Mouse (Mus musculus) stomach, embryonic 16.5 days (tissue): ENCODE measurements around the gene Scn8a. TPM values are rescaled to one million over a fixed set of nuclear protein-coding genes. Genes with fewer than 3 reads are reported as not detected.

ENCODE experiments used
- ATAC-seq: fragments of 200-750 bp; cut with Nextera tagmentation; 2 replicates; pipeline ENCODE4 v1.8.0; 2017; ENCODE audit warnings: moderate number of reproducible peaks, moderate TSS enrichment; ENCODE audit not compliant: insufficient read depth, low FRiP score
- H3K27ac ChIP-seq: fragments of 300-500 bp; sonication (generic); 2 replicates; pipeline ENCODE4 v1.5.1; 2014; ENCODE audit warnings: low read length
- H3K27me3 ChIP-seq: fragments of 300-500 bp; sonication (generic); 2 replicates; pipeline ENCODE4 v1.6.1; 2014; ENCODE audit warnings: low read length, control low read depth, mixed read lengths; ENCODE audit not compliant: control insufficient read depth, insufficient read depth
- H3K36me3 ChIP-seq: fragments of 300-500 bp; sonication (generic); 2 replicates; pipeline ENCODE4 v1.6.1; 2014; ENCODE audit warnings: low read length; ENCODE audit not compliant: control insufficient read depth, insufficient read depth
- H3K4me1 ChIP-seq: fragments of 300-500 bp; sonication (generic); 2 replicates; pipeline ENCODE4 v1.6.1; 2014; ENCODE audit warnings: low read length, control low read depth, mixed read lengths; ENCODE audit not compliant: control insufficient read depth, insufficient read depth
- H3K4me2 ChIP-seq: fragments of 300-500 bp; sonication (generic); 2 replicates; pipeline ENCODE4 v1.6.1; 2014; ENCODE audit warnings: low read depth, low read length, mixed read lengths
- H3K4me3 ChIP-seq: fragments of 300-500 bp; sonication (generic); replicated peaks from 2 replicates; pipeline ENCODE4 v1.5.1; 2014; ENCODE audit warnings: mild to moderate bottlenecking, low read length
- H3K9ac ChIP-seq: fragments of 300-500 bp; sonication (generic); 2 replicates; pipeline ENCODE4 v1.6.1; 2014; ENCODE audit warnings: low read length
- H3K9me3 ChIP-seq: fragments of 300-500 bp; sonication (generic); replicated peaks from 2 replicates; pipeline ENCODE4 v1.6.1; 2016; ENCODE audit warnings: low read length, control low read depth; ENCODE audit not compliant: control insufficient read depth
- WGBS: fragments of 180-500 bp; shearing (Covaris S2); extraction: QIAGEN DNeasy Blood & Tissue Kit; methylation state at CpG from one replicate; pipeline ENCODE4 v1.1.7; 2014; 5-methylcytosine and 5-hydroxymethylcytosine counted together
- polyA plus RNA-seq: library from polyadenylated mRNA; unstranded; fragments of >200 nt; fragmentation: Nextera tagmentation; extraction: Ambion mirVana; gene quantifications from 2 replicates; pipeline ENCODE4 v1.2.1, GENCODE M21; 2015

The Scn8a gene
- polyA plus RNA-seq, 1 experiment from 2014 or later, result 0.97 TPM

GRCm38 (mm10) chr15:101070762-101071161 lies 201.1 kb downstream of the Scn8a start:
- H3K9ac ChIP-seq, result peak overlapping the region; percentile 43; the same call in 1 of the 2 replicates
- H3K36me3 ChIP-seq, result no peaks in the 10 kb centered on the region
- no peak overlapping the region for H3K4me3 ChIP-seq
- WGBS, result 26% methylated on average over 5 of the region's 5 CpGs
- peak overlapping the region; percentile 30 for H3K4me2 ChIP-seq
- H3K27ac ChIP-seq, result peak overlapping the region; percentile 88
- peak; percentile 80 for ATAC-seq
- no peaks in the 10 kb centered on the region for H3K9me3 ChIP-seq
- H3K27me3 ChIP-seq, result no peaks in the 10 kb centered on the region
- peaks cover 73% of the 10 kb centered on the region for H3K4me1 ChIP-seq

GRCm38 (mm10) chr15:101072736-101073135 lies 203.1 kb downstream of the Scn8a start:
- Histone ChIP-seq H3K27ac (peak overlapping the region; percentile 15; the same call in 1 of the 2 replicates), H3K4me2 (no peak overlapping the region), H3K36me3 (no peaks in the 10 kb centered on the region), H3K9me3 (no peaks in the 10 kb centered on the region), H3K4me3 (no peak overlapping the region), H3K27me3 (no peaks in the 10 kb centered on the region), H3K9ac (no peak overlapping the region), H3K4me1 (peaks cover 69% of the 10 kb centered on the region)
- 70% methylated on average over 2 of the region's 2 CpGs for WGBS
- ATAC-seq, result no peak

- H3K27ac ChIP-seq, result no peak overlapping the region
- ATAC-seq, result no peak
- 85% methylated on average over 5 of the region's 5 CpGs for WGBS
- H3K9ac ChIP-seq, result 0 out of 2 replicates have a peak overlapping the region, but pooled peaks have one; percentile 12
- no peak overlapping the region for H3K4me2 ChIP-seq
- H3K9me3 ChIP-seq, result no peaks in the 10 kb centered on the region
- H3K4me1 ChIP-seq, result peaks cover 55% of the 10 kb centered on the region
- H3K27me3 ChIP-seq, result no peaks in the 10 kb centered on the region
- no peak overlapping the region for H3K4me3 ChIP-seq
- no peaks in the 10 kb centered on the region for H3K36me3 ChIP-seq
Observed at GRCm38 (mm10) chr15:101074067-101074466, 204.4 kb downstream of the Scn8a start.

- no peak for ATAC-seq
- Histone ChIP-seq H3K9ac (no peak overlapping the region), H3K4me2 (no peak overlapping the region), H3K9me3 (no peaks in the 10 kb centered on the region), H3K27me3 (no peaks in the 10 kb centered on the region), H3K36me3 (no peaks in the 10 kb centered on the region), H3K27ac (no peak overlapping the region), H3K4me1 (peaks cover 45% of the 10 kb centered on the region), H3K4me3 (no peak overlapping the region)
- WGBS, result 83% methylated on average over 4 of the region's 4 CpGs
Observed at GRCm38 (mm10) chr15:101075150-101075549, 205.5 kb downstream of the Scn8a start.

GRCm38 (mm10) chr15:101075656-101076055 lies 206.0 kb downstream of the Scn8a start:
- Histone ChIP-seq H3K4me3 (no peak overlapping the region), H3K27ac (no peak overlapping the region), H3K36me3 (no peaks in the 10 kb centered on the region), H3K9ac (no peak overlapping the region), H3K4me2 (peak overlapping the region; percentile 89; the same call in 1 of the 2 replicates), H3K27me3 (no peaks in the 10 kb centered on the region), H3K9me3 (no peaks in the 10 kb centered on the region), H3K4me1 (peaks cover 40% of the 10 kb centered on the region)
- no peak for ATAC-seq
- WGBS, result 64% methylated on average over 5 of the region's 5 CpGs

GRCm38 (mm10) chr15:101076071-101077000 lies 206.7 kb downstream of the Scn8a start:
- peak overlapping the region; percentile 89 for H3K4me2 ChIP-seq
- no peaks in the 10 kb centered on the region for H3K9me3 ChIP-seq
- no peak for ATAC-seq
- peak overlapping the region; percentile 74 for H3K4me3 ChIP-seq
- H3K27me3 ChIP-seq, result no peaks in the 10 kb centered on the region
- no peak overlapping the region for H3K27ac ChIP-seq
- H3K4me1 ChIP-seq, result peaks cover 36% of the 10 kb centered on the region
- WGBS, result 23% methylated on average over 26 of the region's 26 CpGs
- H3K9ac ChIP-seq, result peak overlapping the region; percentile 96
- H3K36me3 ChIP-seq, result no peaks in the 10 kb centered on the region

- peak overlapping the region; percentile 96 for H3K9ac ChIP-seq
- H3K9me3 ChIP-seq, result no peaks in the 10 kb centered on the region
- 4% methylated on average over 34 of the region's 34 CpGs for WGBS
- peak overlapping the region; percentile 88 for H3K27ac ChIP-seq
- no peaks in the 10 kb centered on the region for H3K27me3 ChIP-seq
- peak overlapping the region; percentile 89 for H3K4me2 ChIP-seq
- peak overlapping the region; percentile 74 for H3K4me3 ChIP-seq
- ATAC-seq, result no peak
- H3K4me1 ChIP-seq, result peaks cover 39% of the 10 kb centered on the region
- no peaks in the 10 kb centered on the region for H3K36me3 ChIP-seq
Observed at GRCm38 (mm10) chr15:101077001-101077812, 207.5 kb downstream of the Scn8a start.

- Histone ChIP-seq H3K9me3 (no peaks in the 10 kb centered on the region), H3K36me3 (no peaks in the 10 kb centered on the region), H3K27ac (peak within 1 kb of the TSS; percentile 88), H3K9ac (peak within 1 kb of the TSS; percentile 96), H3K27me3 (no peaks in the 10 kb centered on the region), H3K4me3 (peak within 1 kb of the TSS; percentile 74), H3K4me1 (peaks cover 38% of the 10 kb centered on the region), H3K4me2 (peak within 1 kb of the TSS; percentile 89)
- peak; percentile 55 for ATAC-seq
- WGBS, result under 1% methylated on average over 76 of the region's 96 CpGs
Observed at GRCm38 (mm10) chr15:101077813-101078730, 208.4 kb downstream of the Scn8a start, which contains the start of gene Fignl2. Gene Fignl2, minus strand, starts transcription at chr15:101078567.
